Mouse (Mus musculus) hindbrain, postnatal 0 days (tissue): ENCODE results near the gene Zkscan1. TPM values are rescaled to one million over a fixed set of nuclear protein-coding genes. Genes with fewer than 3 reads are reported as not detected.

ENCODE experiments used
- ATAC-seq: fragments of 200-750 bp; cut with Nextera tagmentation; 2 replicates; pipeline ENCODE4 v1.8.0; 2017; ENCODE audit warnings: mild to moderate bottlenecking, moderate TSS enrichment, moderate library complexity
- DNase-seq: peaks from one replicate; pipeline ENCODE4 v3.0.0-alpha.2; 2015; ENCODE audit warnings: low spot score
- H3K27ac ChIP-seq: fragments of 300-500 bp; sonication (generic); 2 replicates; pipeline ENCODE4 v1.5.1; 2014; ENCODE audit warnings: mild to moderate bottlenecking
- H3K27me3 ChIP-seq: fragments of 300-500 bp; sonication (generic); 2 replicates; pipeline ENCODE4 v1.6.1; 2014; ENCODE audit warnings: low read length, mixed read lengths; ENCODE audit not compliant: insufficient read depth
- H3K36me3 ChIP-seq: fragments of 300-500 bp; sonication (generic); 2 replicates; pipeline ENCODE4 v1.6.1; 2014; ENCODE audit warnings: low read length, mixed read lengths; ENCODE audit not compliant: insufficient read depth
- H3K4me1 ChIP-seq: fragments of 300-500 bp; sonication (generic); 2 replicates; pipeline ENCODE4 v1.6.1; 2014; ENCODE audit warnings: antibody characterized with exemption, low read length, mixed read lengths; ENCODE audit not compliant: insufficient read depth
- H3K4me2 ChIP-seq: fragments of 300-500 bp; sonication (generic); 2 replicates; pipeline ENCODE4 v1.6.1; 2014; ENCODE audit warnings: low read depth, mild to moderate bottlenecking, low read length, moderate library complexity, mixed read lengths
- H3K4me3 ChIP-seq: fragments of 300-500 bp; sonication (generic); 2 replicates; pipeline ENCODE4 v1.5.1; 2014; ENCODE audit warnings: low read length
- H3K9ac ChIP-seq: fragments of 300-500 bp; sonication (generic); replicated peaks from 2 replicates; pipeline ENCODE4 v1.6.1; 2014; ENCODE audit warnings: mild to moderate bottlenecking, low read length, moderate library complexity, mixed read lengths
- H3K9me3 ChIP-seq: fragments of 300-500 bp; sonication (generic); 2 replicates; pipeline ENCODE4 v1.6.1; 2016; ENCODE audit warnings: low read length, mixed read lengths
- CTCF ChIP-seq: IDR thresholded peaks from 2 replicates; pipeline ENCODE4 v1.5.1; 2016; ENCODE audit warnings: antibody characterized with exemption, control low read depth, low read depth
- WGBS: fragments of 180-500 bp; shearing (Covaris S2); extraction: QIAGEN DNeasy Blood & Tissue Kit; methylation state at CpG from one replicate; pipeline ENCODE4 v1.1.7; 2014; 5-methylcytosine and 5-hydroxymethylcytosine counted together
- polyA plus RNA-seq: library from polyadenylated mRNA; unstranded; fragments of >200 nt; fragmentation: Nextera tagmentation; extraction: Ambion mirVana; gene quantifications from 2 replicates; pipeline ENCODE4 v1.2.1, GENCODE M21; 2015
- total RNA-seq: library from RNA; depleted of rRNA; stranded (reverse); fragments of >200 nt; gene quantifications from 2 replicates; pipeline ENCODE4 v1.2.3, GENCODE M21; 2014; rRNA removed

Gene Zkscan1
- total and polyA plus RNA-seq, 2 experiments from 2014 or later, result 11.7 to 36.8 TPM

DNA sequence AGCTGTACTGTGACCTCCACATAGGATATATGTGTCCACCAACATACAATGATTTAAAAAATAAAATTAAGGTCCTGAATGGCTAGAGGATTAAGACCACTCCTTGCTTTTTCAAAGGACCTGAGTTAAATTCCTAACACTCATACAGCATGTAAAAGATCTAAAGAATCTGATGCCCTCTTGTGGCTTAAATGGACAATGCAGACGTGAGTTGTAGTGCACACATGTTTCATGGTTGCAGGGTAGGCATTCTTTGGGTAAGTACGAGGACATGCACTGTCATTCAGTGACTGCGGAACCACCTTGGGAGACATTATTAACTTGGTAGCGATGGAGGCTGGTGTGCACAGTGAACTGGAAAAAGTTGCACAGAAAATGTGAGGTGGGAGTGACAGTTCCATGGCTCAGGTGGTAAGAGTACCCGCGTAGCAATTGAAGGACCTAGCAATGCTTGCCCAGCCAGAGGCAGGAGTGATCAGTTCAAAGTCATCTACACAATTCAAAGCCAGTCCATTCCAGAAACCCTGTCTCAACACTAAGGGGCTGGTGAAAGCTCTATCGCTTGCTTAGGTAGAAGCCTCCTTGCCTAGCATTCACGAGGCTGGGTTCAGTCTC, 53.2 kb downstream of the Zkscan1 start:
- TF ChIP-seq CTCF, result peak; percentile 77
- Histone ChIP-seq H3K36me3 (peaks cover 22% of the 10 kb centered on the region), H3K4me2 (no peak overlapping the region), H3K27me3 (no peaks in the 10 kb centered on the region), H3K9me3 (no peaks in the 10 kb centered on the region), H3K27ac (no peak overlapping the region), H3K9ac (no peak overlapping the region), H3K4me1 (no peaks in the 10 kb centered on the region), H3K4me3 (no peak overlapping the region)
- peak; percentile 76 for DNase-seq
- WGBS, result 63% methylated on average over 8 of the region's 8 CpGs
- 0 out of 2 replicates have a peak, but pooled peaks have one; percentile 45 for ATAC-seq

DNA sequence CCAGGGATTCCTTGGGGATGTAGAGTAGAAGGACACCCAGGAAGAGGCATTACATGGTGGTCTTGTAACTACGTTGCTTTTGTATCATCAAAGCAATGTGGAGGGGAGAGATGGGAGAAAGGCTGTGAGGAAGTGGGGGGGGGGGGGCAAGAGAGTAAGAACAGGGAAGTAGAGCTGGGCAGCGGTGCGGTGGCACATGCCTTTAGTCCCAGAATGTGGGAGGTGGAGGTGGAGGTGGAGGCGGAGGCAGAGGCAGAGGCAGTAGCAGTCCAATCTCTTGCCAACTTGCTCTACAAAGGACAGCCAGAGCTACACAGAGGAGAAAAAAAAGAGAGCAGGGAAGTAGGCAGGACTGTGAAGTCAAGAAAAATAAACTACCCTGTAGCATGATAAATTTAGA, 53.7 kb downstream of the Zkscan1 start:
- WGBS, result 74% methylated on average over 4 of the region's 4 CpGs
- ATAC-seq, result no peak

DNA sequence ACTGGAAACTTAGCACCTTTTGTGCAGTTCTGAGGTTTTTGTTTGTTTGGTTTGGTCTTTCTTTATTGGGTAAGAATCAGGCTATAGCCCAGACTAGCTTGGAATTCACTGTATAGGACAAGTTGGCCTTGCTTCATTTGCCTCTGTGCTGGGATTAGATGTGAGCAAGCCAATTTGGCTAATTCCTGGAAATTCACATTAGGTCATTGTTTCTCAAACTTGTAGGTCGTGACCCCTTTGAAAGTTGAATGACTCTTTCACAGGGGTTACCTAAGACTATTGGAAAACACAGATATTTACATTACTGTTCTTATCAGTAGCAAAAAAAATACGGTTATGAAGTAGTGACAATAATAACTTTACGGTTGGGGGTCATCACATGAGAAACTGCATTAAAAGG, 69.5 kb downstream of the Zkscan1 start:
- WGBS, result 86% methylated on average over 3 of the region's 3 CpGs
- H3K9me3 ChIP-seq, result no peaks in the 10 kb centered on the region
- no peak for ATAC-seq

More for the DNA sequence above, 53.7 kb downstream of the Zkscan1 start:
- TF ChIP-seq CTCF, result no peak
- Histone ChIP-seq H3K36me3 (peaks cover 22% of the 10 kb centered on the region), H3K9me3 (no peaks in the 10 kb centered on the region), H3K4me2 (no peak overlapping the region), H3K4me1 (no peaks in the 10 kb centered on the region), H3K27me3 (no peaks in the 10 kb centered on the region), H3K9ac (no peak overlapping the region), H3K27ac (no peak overlapping the region), H3K4me3 (no peak overlapping the region)
- no peak for DNase-seq

DNA sequence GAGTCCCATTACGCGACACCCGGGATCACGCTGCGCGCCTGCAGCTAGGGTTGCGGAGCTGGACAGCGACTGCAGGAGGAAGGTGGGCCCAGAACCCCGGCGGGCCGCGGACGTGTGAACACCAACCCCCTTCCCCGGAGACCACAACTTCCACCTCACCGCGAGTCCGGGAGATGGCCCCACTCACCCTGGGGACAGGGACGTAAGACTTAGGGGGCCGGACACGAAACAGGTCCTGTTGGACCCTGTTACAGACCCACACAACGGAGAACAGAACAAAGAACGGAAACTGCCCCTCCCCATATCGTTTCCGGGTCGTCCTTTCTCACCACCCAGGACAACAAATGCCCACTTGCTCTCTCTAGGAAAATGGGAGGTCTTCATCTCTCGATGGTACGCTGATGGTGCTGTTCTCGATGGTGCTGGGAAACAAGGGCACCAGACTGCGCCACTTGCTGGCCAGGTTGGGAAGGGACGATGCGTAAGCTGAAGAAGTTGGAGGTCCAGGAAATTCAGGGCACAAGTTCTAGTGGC, 70.6 kb downstream of the Zkscan1 start, which contains the start of gene Zfp113:
TSS of gene Zfp113 (minus strand) at position 302 of the 534 bp plus-strand sequence.
- peak within 1 kb of the TSS; percentile 63 for H3K4me3 ChIP-seq
- DNase-seq, result peak; percentile 96
- peak; percentile 98 for ATAC-seq
- 0 out of 2 replicates have a peak, but pooled peaks cover 6% of the 10 kb centered on the region for H3K4me1 ChIP-seq
- H3K4me2 ChIP-seq, result peak within 1 kb of the TSS; percentile 73
- no peaks in the 10 kb centered on the region for H3K27me3 ChIP-seq
- peak; percentile 94 for TF ChIP-seq CTCF
- peak within 1 kb of the TSS; percentile 91 for H3K9ac ChIP-seq
- peak within 1 kb of the TSS; percentile 95 for H3K27ac ChIP-seq
- peaks cover 17% of the 10 kb centered on the region for H3K36me3 ChIP-seq
- WGBS, result under 1% methylated on average over 31 of the region's 31 CpGs
- no peaks in the 10 kb centered on the region for H3K9me3 ChIP-seq

More for the DNA sequence above, 69.5 kb downstream of the Zkscan1 start:
- Histone ChIP-seq H3K9ac (peak overlapping the region; percentile 91), H3K4me2 (peak overlapping the region; percentile 73), H3K27ac (peak overlapping the region; percentile 95; the same call in 1 of the 2 replicates), H3K36me3 (peaks cover 22% of the 10 kb centered on the region), H3K4me1 (0 out of 2 replicates have a peak, but pooled peaks cover 6% of the 10 kb centered on the region), H3K4me3 (peak overlapping the region; percentile 63), H3K27me3 (no peaks in the 10 kb centered on the region)
- no peak for DNase-seq
- no peak for TF ChIP-seq CTCF

Other genes starting within 250 kb of the Zkscan1 start
- gene Pilra, start 248.8 kb upstream of the Zkscan1 start, total RNA-seq, result 0.07 and 0.47 TPM in 2 replicates
- gene Pilra, start 248.8 kb upstream of the Zkscan1 start, polyA plus RNA-seq, result 0.43 and 0.46 TPM in 2 replicates
- gene Pilrb1, start 227.0 kb upstream of the Zkscan1 start, total RNA-seq, result not detected in 2 replicates
- gene Pilrb1, start 227.0 kb upstream of the Zkscan1 start, polyA plus RNA-seq, result not detected in 2 replicates
- not detected in 2 replicates for gene Pilrb2, start 213.3 kb upstream of the Zkscan1 start, total RNA-seq
- gene Pilrb2, start 213.3 kb upstream of the Zkscan1 start, polyA plus RNA-seq, result not detected in 2 replicates
- gene Cyp3a13, start 163.5 kb upstream of the Zkscan1 start, total RNA-seq, result 0.16 TPM in 1 of 2 replicates, not detected in the other
- 0.05 TPM in 1 of 2 replicates, not detected in the other for gene Cyp3a13, start 163.5 kb upstream of the Zkscan1 start, polyA plus RNA-seq
- gene Gjc3, start 122.0 kb upstream of the Zkscan1 start, total RNA-seq, result 6.0 and 8.4 TPM in 2 replicates
- 5.8 and 6.6 TPM in 2 replicates for gene Gjc3, start 122.0 kb upstream of the Zkscan1 start, polyA plus RNA-seq
- gene Azgp1, start 103.6 kb upstream of the Zkscan1 start, total RNA-seq, result not detected in 2 replicates
- gene Azgp1, start 103.6 kb upstream of the Zkscan1 start, polyA plus RNA-seq, result not detected in 2 replicates
- gene Smok3a, start 63.8 kb upstream of the Zkscan1 start, total RNA-seq, result not detected in 2 replicates
- not detected in 2 replicates for gene Smok3a, start 63.8 kb upstream of the Zkscan1 start, polyA plus RNA-seq
- not detected in 2 replicates for gene Smok3b, start 63.7 kb upstream of the Zkscan1 start, total RNA-seq
- not detected in 2 replicates for gene Smok3b, start 63.7 kb upstream of the Zkscan1 start, polyA plus RNA-seq
- not detected in 2 replicates for gene Smok3c, start 31.9 kb upstream of the Zkscan1 start, total RNA-seq
- not detected in 2 replicates for gene Smok3c, start 31.9 kb upstream of the Zkscan1 start, polyA plus RNA-seq
- 14.7 and 15.4 TPM in 2 replicates for gene Zscan21, start 31.8 kb downstream of the Zkscan1 start, total RNA-seq
- 50.3 and 52.1 TPM in 2 replicates for gene Zscan21, start 31.8 kb downstream of the Zkscan1 start, polyA plus RNA-seq
- gene Zfp113, start 70.7 kb downstream of the Zkscan1 start, total RNA-seq, result 11.6 and 43.2 TPM in 2 replicates
- gene Zfp113, start 70.7 kb downstream of the Zkscan1 start, polyA plus RNA-seq, result 7.9 and 11.3 TPM in 2 replicates
- gene Cops6, start 76.0 kb downstream of the Zkscan1 start, total RNA-seq, result 42.9 and 57.8 TPM in 2 replicates
- gene Cops6, start 76.0 kb downstream of the Zkscan1 start, polyA plus RNA-seq, result 294 and 302 TPM in 2 replicates
- gene Ap4m1, start 86.9 kb downstream of the Zkscan1 start, total RNA-seq, result 30.3 and 46.9 TPM in 2 replicates
- gene Ap4m1, start 86.9 kb downstream of the Zkscan1 start, polyA plus RNA-seq, result 14.5 and 16.5 TPM in 2 replicates
- 41.6 and 43.0 TPM in 2 replicates for gene Mcm7, start 87.3 kb downstream of the Zkscan1 start, total RNA-seq
- 58.8 and 63.3 TPM in 2 replicates for gene Mcm7, start 87.3 kb downstream of the Zkscan1 start, polyA plus RNA-seq
- gene Taf6, start 102.4 kb downstream of the Zkscan1 start, total RNA-seq, result 67.2 and 70.2 TPM in 2 replicates
- 48.2 and 49.9 TPM in 2 replicates for gene Taf6, start 102.4 kb downstream of the Zkscan1 start, polyA plus RNA-seq
- 11.0 and 11.1 TPM in 2 replicates for gene Cnpy4, start 102.4 kb downstream of the Zkscan1 start, total RNA-seq
- gene Cnpy4, start 102.4 kb downstream of the Zkscan1 start, polyA plus RNA-seq, result 20.8 and 23.4 TPM in 2 replicates
- 9.5 and 16.5 TPM in 2 replicates for gene Mblac1, start 109.2 kb downstream of the Zkscan1 start, total RNA-seq
- 9.3 and 10.6 TPM in 2 replicates for gene Mblac1, start 109.2 kb downstream of the Zkscan1 start, polyA plus RNA-seq
- gene Nxpe5, start 140.8 kb downstream of the Zkscan1 start, total RNA-seq, result 0.37 TPM in 1 of 2 replicates, not detected in the other
- gene Nxpe5, start 140.8 kb downstream of the Zkscan1 start, polyA plus RNA-seq, result 0.06 TPM in 1 of 2 replicates, not detected in the other
- 65.7 and 80.3 TPM in 2 replicates for gene Lamtor4, start 170.4 kb downstream of the Zkscan1 start, total RNA-seq
- 107 and 110 TPM in 2 replicates for gene Lamtor4, start 170.4 kb downstream of the Zkscan1 start, polyA plus RNA-seq
- 63.1 and 89.3 TPM in 2 replicates for gene BC037034, start 178.9 kb downstream of the Zkscan1 start, total RNA-seq
- 13.2 and 13.5 TPM in 2 replicates for gene BC037034, start 178.9 kb downstream of the Zkscan1 start, polyA plus RNA-seq
- gene Gal3st4, start 187.8 kb downstream of the Zkscan1 start, total RNA-seq, result 0.97 and 1.5 TPM in 2 replicates
- 2.1 and 2.5 TPM in 2 replicates for gene Gal3st4, start 187.8 kb downstream of the Zkscan1 start, polyA plus RNA-seq
- not detected in 2 replicates for gene Gm43720, start 194.9 kb downstream of the Zkscan1 start, total RNA-seq
- 0.08 and 0.13 TPM in 2 replicates for gene Gm43720, start 194.9 kb downstream of the Zkscan1 start, polyA plus RNA-seq
- gene Gpc2, start 194.9 kb downstream of the Zkscan1 start, total RNA-seq, result 102 and 104 TPM in 2 replicates
- 35.0 and 35.9 TPM in 2 replicates for gene Gpc2, start 194.9 kb downstream of the Zkscan1 start, polyA plus RNA-seq
- 8.7 and 9.8 TPM in 2 replicates for gene Stag3, start 195.2 kb downstream of the Zkscan1 start, total RNA-seq
- 7.3 and 7.8 TPM in 2 replicates for gene Stag3, start 195.2 kb downstream of the Zkscan1 start, polyA plus RNA-seq